Mouse (Mus musculus) mouse embryonic stem cell (cell line): Measurements from ENCODE around the gene Nckap5l.
"Not testable (repeated sequence)": the region's sequence is repeated elsewhere in the genome, so short reads cannot be mapped to it uniquely, and the experiment has no call there.

ENCODE experiments used
- in situ Hi-C, 2 experiments: fragments of 300-500 bp; cut with MboI; formaldehyde crosslinking; loops; 1 replicate in 1 of 2; 3 replicates in 1 of 2; pipeline ENCODE4 v1.14.3; 2019 to 2020; ENCODE audit warnings: low sequenced_read_pairs in 2 of 2, low pct_unique_long_range_greater_than_20kb in 1 of 2, mixed read lengths in 1 of 2; ENCODE audit not compliant: unreplicated experiment in 1 of 2

Gene Nckap5l

GRCm38 (mm10) chr15:99471677-99472063, 14.1 kb upstream of the Nckap5l start:
- in situ Hi-C loops = loop anchor here in 1 of 2 experiments (5.0 kb wide), 1 partner anchor 49 kb away; no protein-coding TSS in a partner anchor

- in situ Hi-C loops = loop anchor here in 1 of 2 experiments (5.0 kb wide), 1 partner anchor 49 kb away; no protein-coding TSS in a partner anchor
Observed at GRCm38 (mm10) chr15:99470971-99471676, 13.6 kb upstream of the Nckap5l start.

- in situ Hi-C loops = loop anchor here in 1 of 2 experiments (5.0 kb wide), 1 partner anchor 48 kb away; no protein-coding TSS in a partner anchor
Observed at GRCm38 (mm10) chr15:99470224-99470761, 12.7 kb upstream of the Nckap5l start.

- in situ Hi-C loops = loop anchor here (5.0 kb wide), 1 partner anchor 47 kb away; no protein-coding TSS in a partner anchor
Observed at GRCm38 (mm10) chr15:99469736-99470135, 12.2 kb upstream of the Nckap5l start.

GRCm38 (mm10) chr15:99469067-99469466, 11.5 kb upstream of the Nckap5l start:
- in situ Hi-C loops = loop anchor here in 1 of 2 experiments (5.0 kb wide), 1 partner anchor 47 kb away; no protein-coding TSS in a partner anchor

- in situ Hi-C loops = no loop called here
Observed at GRCm38 (mm10) chr15:99463194-99463593, 5.6 kb upstream of the Nckap5l start.

- in situ Hi-C loops = no loop called here
Observed at GRCm38 (mm10) chr15:99456963-99457605, 464 bp downstream of the Nckap5l start.

GRCm38 (mm10) chr15:99456338-99456962, 1.1 kb downstream of the Nckap5l start:
- in situ Hi-C loops = no loop called here

GRCm38 (mm10) chr15:99455415-99455814, 2.1 kb downstream of the Nckap5l start:
- in situ Hi-C loops = no loop called here

GRCm38 (mm10) chr15:99454585-99455279, 2.8 kb downstream of the Nckap5l start:
- in situ Hi-C loops = no loop called here

GRCm38 (mm10) chr15:99453153-99453900, 4.2 kb downstream of the Nckap5l start:
- in situ Hi-C loops = no loop called here

GRCm38 (mm10) chr15:99449751-99450280, 7.7 kb downstream of the Nckap5l start:
- in situ Hi-C loops = no loop called here

GRCm38 (mm10) chr15:99449131-99449750, 8.3 kb downstream of the Nckap5l start:
- in situ Hi-C loops = no loop called here

GRCm38 (mm10) chr15:99446136-99446535, 11.4 kb downstream of the Nckap5l start:
- in situ Hi-C loops = not testable (repeated sequence)

GRCm38 (mm10) chr15:99445567-99445966, 12.0 kb downstream of the Nckap5l start:
- in situ Hi-C loops = no loop called here

- in situ Hi-C loops = no loop called here
Observed at GRCm38 (mm10) chr15:99442358-99442757, 15.2 kb downstream of the Nckap5l start.

- in situ Hi-C loops = no loop called here
Observed at GRCm38 (mm10) chr15:99440816-99441457, 16.6 kb downstream of the Nckap5l start.
